Mouse (Mus musculus) liver, adult 2 months (tissue): ENCODE measurements around the gene Sco2. TPM values are rescaled to one million over a fixed set of nuclear protein-coding genes. Genes with fewer than 3 reads are reported as not detected.

Source experiments
- DNase-seq: peaks from one replicate; pipeline ENCODE4 v3.0.0-alpha.2; 2011; ENCODE audit warnings: low read depth, low spot score; ENCODE audit errors: extremely low read depth
- H3K27ac ChIP-seq: fragments of 200-500 bp; replicated peaks from 2 replicates; pipeline ENCODE4 v1.5.1; 2012; ENCODE audit warnings: low read depth, mild to moderate bottlenecking, control low read depth, inconsistent platforms, low read length; ENCODE audit not compliant: insufficient read depth
- H3K27me3 ChIP-seq: fragments of 200-500 bp; 2 replicates; pipeline ENCODE4 v1.6.1; 2012; ENCODE audit warnings: mild to moderate bottlenecking, moderate library complexity, low read length, inconsistent platforms; ENCODE audit not compliant: control insufficient read depth, insufficient read depth
- H3K36me3 ChIP-seq: fragments of 200-500 bp; 2 replicates; pipeline ENCODE4 v1.6.1; 2012; ENCODE audit warnings: low read length, inconsistent platforms; ENCODE audit not compliant: control insufficient read depth, insufficient read depth
- H3K4me1 ChIP-seq: fragments of 200-500 bp; 2 replicates; pipeline ENCODE4 v1.6.1; 2011; ENCODE audit warnings: low read length; ENCODE audit not compliant: control insufficient read depth, insufficient read depth
- H3K4me3 ChIP-seq: fragments of 200-500 bp; 2 replicates; pipeline ENCODE4 v1.5.1; 2011; ENCODE audit warnings: low read depth, mild to moderate bottlenecking, control low read depth, low read length, moderate library complexity; ENCODE audit not compliant: insufficient read depth
- H3K79me2 ChIP-seq: fragments of 200-500 bp; 2 replicates; pipeline ENCODE4 v1.6.1; 2012; ENCODE audit warnings: inconsistent platforms, mild to moderate bottlenecking, low read length, moderate library complexity; ENCODE audit not compliant: control insufficient read depth, insufficient read depth
- H3K9ac ChIP-seq: fragments of 200-500 bp; 2 replicates; pipeline ENCODE4 v1.6.1; 2012; ENCODE audit warnings: low read depth, mild to moderate bottlenecking, control low read depth, inconsistent platforms, low read length
- CTCF ChIP-seq: fragments of 200-500 bp; IDR thresholded peaks from 2 replicates; pipeline ENCODE4 v1.5.1; 2011; ENCODE audit warnings: low read depth, low read length, control low read depth
- POLR2A ChIP-seq: fragments of 200-500 bp; IDR thresholded peaks from 2 replicates; pipeline ENCODE4 v1.6.1; 2011; ENCODE audit warnings: low read length, control low read depth; ENCODE audit not compliant: insufficient read depth; ENCODE audit errors: extremely low read depth
- WGBS: fragments of 180-500 bp; shearing (Covaris S2); methylation state at CpG from one replicate; pipeline ENCODE4 v1.1.7; 2018; 5-methylcytosine and 5-hydroxymethylcytosine counted together
- polyA plus RNA-seq: library from polyadenylated mRNA; depleted of rRNA; stranded (reverse); fragments of >200 nt; gene quantifications from 2 replicates; pipeline ENCODE4 v1.2.3, GENCODE M21; 2012
- total RNA-seq: library from RNA; depleted of rRNA; stranded (reverse); fragments of >200 nt; gene quantifications from 2 replicates; pipeline ENCODE4 v1.2.3, GENCODE M21; 2014

The Sco2 gene
- total and polyA plus RNA-seq, 2 experiments = 131 to 353 TPM

DNA sequence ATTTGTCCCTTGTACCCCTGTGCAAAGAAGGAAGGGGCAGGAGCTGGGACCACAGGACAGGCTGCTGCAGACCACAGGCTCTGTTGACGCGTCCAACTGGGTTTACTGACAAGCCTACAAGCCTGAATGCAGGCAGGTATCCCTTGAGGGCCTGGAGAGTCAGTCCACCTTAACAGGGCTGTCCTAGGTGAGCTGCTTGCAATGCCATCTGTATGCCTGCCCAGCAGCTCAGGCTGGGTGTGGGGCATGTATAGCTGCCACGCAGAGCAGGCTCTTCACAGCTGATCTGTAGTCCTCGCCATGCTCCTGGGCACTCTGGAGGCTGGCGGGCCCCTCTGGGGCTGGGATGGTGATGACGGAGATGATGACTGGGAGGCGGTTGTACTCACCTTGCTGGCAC, 11.0 kb upstream of the Sco2 start, which contains the start of gene Klhdc7b:
TSS of gene Klhdc7b (plus strand) at position 301 of the 400 bp plus-strand sequence.
- Histone ChIP-seq H3K79me2 (no peaks in the 10 kb centered on the region), H3K4me1 (no peaks in the 10 kb centered on the region), H3K27ac (no peak within 1 kb of the TSS), H3K4me3 (no peak within 1 kb of the TSS), H3K27me3 (no peaks in the 10 kb centered on the region), H3K9ac (no peak within 1 kb of the TSS), H3K36me3 (no peaks in the 10 kb centered on the region)
- WGBS = 96% methylated on average over 7 of the region's 7 CpGs
- no peak for TF ChIP-seq POLR2A
- DNase-seq = no peak

DNA sequence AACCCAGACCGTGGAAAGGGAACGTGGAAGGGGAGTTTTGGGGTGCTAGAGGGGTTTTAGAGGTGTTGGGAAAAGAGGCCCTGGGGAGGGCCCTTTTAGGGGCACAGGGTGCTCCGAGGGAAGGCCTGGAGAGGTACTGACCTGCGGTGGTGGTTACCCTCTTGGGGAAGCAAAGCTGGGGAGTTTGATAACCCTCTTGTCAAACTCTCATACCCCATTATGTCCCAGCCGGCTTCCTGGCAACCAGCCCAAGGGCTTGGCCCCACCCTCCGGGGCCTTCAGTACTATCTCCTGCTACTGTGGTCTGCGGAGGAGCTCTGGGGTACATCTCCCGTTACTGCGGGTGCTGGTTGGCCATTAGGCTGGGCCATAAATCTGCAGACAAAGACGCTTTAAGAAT, 5.8 kb upstream of the Sco2 start:
- no peaks in the 10 kb centered on the region for H3K79me2 ChIP-seq
- no peaks in the 10 kb centered on the region for H3K27me3 ChIP-seq
- H3K36me3 ChIP-seq = no peaks in the 10 kb centered on the region
- peak overlapping the region; percentile 90; the same call in 1 of the 2 replicates for H3K27ac ChIP-seq
- WGBS = 34% methylated on average over 10 of the region's 10 CpGs
- H3K9ac ChIP-seq = peak overlapping the region; percentile 53
- no peak for TF ChIP-seq CTCF
- no peak for TF ChIP-seq POLR2A
- peaks cover 14% of the 10 kb centered on the region for H3K4me1 ChIP-seq
- DNase-seq = no peak
- peak overlapping the region; percentile 50; the same call in 1 of the 2 replicates for H3K4me3 ChIP-seq

GRCm38 (mm10) chr15:89378831-89379401, 5.3 kb upstream of the Sco2 start, which contains the start of gene Odf3b:
TSS of gene Odf3b (minus strand) at chr15:89379282.
- Histone ChIP-seq H3K79me2 (peaks cover 4% of the 10 kb centered on the region; the same call in 1 of the 2 replicates), H3K27ac (peak within 1 kb of the TSS; percentile 90), H3K9ac (peak within 1 kb of the TSS; percentile 53), H3K27me3 (no peaks in the 10 kb centered on the region), H3K4me1 (peaks cover 14% of the 10 kb centered on the region), H3K4me3 (peak within 1 kb of the TSS; percentile 50), H3K36me3 (no peaks in the 10 kb centered on the region)
- DNase-seq = peak; percentile 67
- TF ChIP-seq POLR2A = no peak
- no peak for TF ChIP-seq CTCF
- 1% methylated on average over 33 of the region's 33 CpGs for WGBS

- DNase-seq = peak; percentile 25
- TF ChIP-seq POLR2A (no peak), CTCF (no peak)
- H3K4me1 ChIP-seq = peaks cover 14% of the 10 kb centered on the region
- H3K36me3 ChIP-seq = no peaks in the 10 kb centered on the region
- peak overlapping the region; percentile 53 for H3K9ac ChIP-seq
- H3K4me3 ChIP-seq = peak overlapping the region; percentile 50
- no peaks in the 10 kb centered on the region for H3K27me3 ChIP-seq
- WGBS = 24% methylated on average over 46 of the region's 46 CpGs
- H3K79me2 ChIP-seq = peaks cover 4% of the 10 kb centered on the region; the same call in 1 of the 2 replicates
- peak overlapping the region; percentile 90 for H3K27ac ChIP-seq
Measured at GRCm38 (mm10) chr15:89377938-89378828, 4.5 kb upstream of the Sco2 start.

- H3K9ac ChIP-seq = peak overlapping the region; percentile 75
- 10% methylated on average over 18 of the region's 18 CpGs for WGBS
- peaks cover 16% of the 10 kb centered on the region for H3K4me1 ChIP-seq
- H3K27me3 ChIP-seq = no peaks in the 10 kb centered on the region
- H3K36me3 ChIP-seq = peaks cover under 1% of the 10 kb centered on the region; the same call in 1 of the 2 replicates
- H3K79me2 ChIP-seq = peaks cover 4% of the 10 kb centered on the region; the same call in 1 of the 2 replicates
- no peak for DNase-seq
- H3K27ac ChIP-seq = peak overlapping the region; percentile 90
- TF ChIP-seq CTCF (no peak), POLR2A (no peak)
- peak overlapping the region; percentile 60 for H3K4me3 ChIP-seq
Measured at GRCm38 (mm10) chr15:89377362-89377761, 3.7 kb upstream of the Sco2 start.
